Mouse (Mus musculus) spleen, adult 2 months (tissue): ENCODE measurements at regions not wholly inside any gene's neighbourhood (a gene's known extent, or its start where the extent isn't known, plus 50 kb on each side); places are given as distances from the start of the nearest gene placed in this dataset.

Experiments
- CTCF ChIP-seq: fragments of 200-500 bp; IDR thresholded peaks from 2 replicates; pipeline ENCODE4 v1.5.1; 2011; ENCODE audit warnings: mild to moderate bottlenecking, inconsistent platforms; ENCODE audit not compliant: insufficient read depth, insufficient read length, insufficient replicate concordance; ENCODE audit errors: extremely low read depth
- POLR2A ChIP-seq: fragments of 200-500 bp; IDR thresholded peaks from 2 replicates; pipeline ENCODE4 v1.6.1; 2011; ENCODE audit warnings: low read depth, low read length, inconsistent platforms

GRCm38 (mm10) chr19:37788540-37788939, 90.9 kb downstream of the Cyp26a1 start:
- TF ChIP-seq CTCF (no peak), POLR2A (no peak)
